Mouse (Mus musculus) G1E (cell line): ENCODE measurements around the gene Gpc2.

Source experiments
- CTCF ChIP-seq: IDR thresholded peaks from 2 replicates; pipeline ENCODE4 v1.5.1; 2012; ENCODE audit warnings: low read depth, low read length, inconsistent platforms, mixed read lengths
- GATA1 ChIP-seq: IDR thresholded peaks from 2 replicates; pipeline ENCODE4 v1.6.1; 2012; ENCODE audit warnings: borderline replicate concordance, low read length, inconsistent platforms, mixed read lengths
- GATA2 ChIP-seq: IDR thresholded peaks from 2 replicates; pipeline ENCODE4 v1.6.1; 2012; ENCODE audit warnings: low read depth, low read length, inconsistent platforms, borderline replicate concordance
- POLR2AphosphoS5 ChIP-seq: IDR thresholded peaks from 2 replicates; pipeline ENCODE4 v1.6.1; 2012; ENCODE audit warnings: low read depth, low read length, inconsistent platforms; ENCODE audit not compliant: insufficient replicate concordance
- TAL1 ChIP-seq: conservative IDR thresholded peaks from 2 replicates; pipeline ENCODE4 v1.6.1; 2012; ENCODE audit warnings: low read depth, low read length, inconsistent platforms, mixed read lengths

DNA sequence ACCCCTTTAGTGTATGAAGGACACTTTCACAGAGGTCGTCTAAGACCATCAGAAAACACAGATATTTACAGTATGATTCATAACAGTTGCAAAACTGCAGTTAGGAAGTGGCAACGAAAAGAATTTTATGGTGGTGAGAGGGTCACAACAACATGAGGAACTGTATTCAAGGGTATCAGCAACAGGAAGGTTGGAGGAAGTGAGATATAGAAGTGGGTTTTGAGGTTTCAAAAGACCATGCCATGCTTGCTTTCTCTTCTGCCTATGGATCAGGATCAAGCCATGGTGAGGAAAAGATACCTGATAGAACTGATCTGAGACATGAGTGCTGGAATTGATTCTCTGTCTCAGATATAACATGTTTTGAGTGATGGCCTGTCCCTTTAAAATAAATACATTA lies 52.4 kb downstream of the Gpc2 start:
- TF ChIP-seq TAL1, result no peak
- TF ChIP-seq CTCF, result no peak
- TF ChIP-seq GATA1, result no peak
- no peak for TF ChIP-seq GATA2
- TF ChIP-seq POLR2AphosphoS5, result no peak
